ENCODE assay signal across 19 mouse cellular contexts in genomic region chr6:6313171-6313570, GRCm38 (mm10).
DNase-seq lines count a peak whose midpoint lies in the region.
"Had no signal": no experiment of that assay in that cellular context is flagged by ENCODE, and none has a peak within 500 bp of the region (broad histone marks: within the 10 kb centered on the region; RNA-seq: fewer than 3 reads in every experiment).

No protein-coding gene starts in this region.

- peak; percentile 11 to 34 for DNase-seq in frontal cortex, postnatal 36 days (ENCODE audit: low spot score in 2 of 2)
- DNase-seq in frontal cortex, postnatal 14 days (ENCODE audit: low spot score in 2 of 2) = no peak
- peak; percentile 26 to 80 for DNase-seq in left cerebral cortex, postnatal 25 days (ENCODE audit: low spot score in 2 of 2)
- DNase-seq in left cerebral cortex, postnatal 10 days (ENCODE audit: extremely low spot score in 1 of 2, low spot score in 2 of 2) = no peak
- DNase-seq in right cerebral cortex, adult 2 months (ENCODE audit: low spot score in 2 of 2) = peak; percentile 7 to 12
- DNase-seq in right cerebral cortex, postnatal 4 days = no peak
- DNase-seq in gastrocnemius, postnatal 36 days = no peak
- DNase-seq: adrenal gland, postnatal 10 days; adrenal gland, postnatal 36 days; B cell, adult 2 months; cerebellum, adult 11 months; cerebellum, adult 2 months; cerebellum, adult 9-11 months; cerebellum, postnatal 25 days; forebrain, postnatal 0 days; gastrocnemius, postnatal 25 days; heart, adult 2 months; heart, postnatal 14 days; heart, postnatal 4 days had no signal

- intact Hi-C loops in left cerebral cortex, postnatal 25 days (cut with DNase I) = loop anchor here (2.0 to 5.0 kb wide), 2 partner anchors 118 to 174 kb away; no protein-coding TSS in a partner anchor
- intact Hi-C loops in left cerebral cortex, postnatal 10 days (cut with DNase I) = no loop called here
- intact Hi-C loops in gastrocnemius, postnatal 36 days (cut with DNase I) = no loop called here

Comparison
In these comparisons a context has a peak if more than half of its experiments do, and no peak if none do; other contexts are left out.
1. DNase-seq: peak in frontal cortex, postnatal 36 days (2 of 2), left cerebral cortex, postnatal 25 days (2 of 2) and right cerebral cortex, adult 2 months (2 of 2); none in frontal cortex, postnatal 14 days (0 of 2), left cerebral cortex, postnatal 10 days (0 of 2), right cerebral cortex, postnatal 4 days (single experiment) and gastrocnemius, postnatal 36 days (0 of 2).